Mouse (Mus musculus): ENCODE data around the gene Htatip2. TPM values are rescaled to one million over a fixed set of nuclear protein-coding genes. Genes with fewer than 3 reads are reported as not detected.
A peak's percentile ranks its signal among the peaks of the same experiment; 100 is the strongest.

The Htatip2 gene
- polyA plus RNA-seq, 1 experiment from 2014 or later: 3.2 TPM

DNA sequence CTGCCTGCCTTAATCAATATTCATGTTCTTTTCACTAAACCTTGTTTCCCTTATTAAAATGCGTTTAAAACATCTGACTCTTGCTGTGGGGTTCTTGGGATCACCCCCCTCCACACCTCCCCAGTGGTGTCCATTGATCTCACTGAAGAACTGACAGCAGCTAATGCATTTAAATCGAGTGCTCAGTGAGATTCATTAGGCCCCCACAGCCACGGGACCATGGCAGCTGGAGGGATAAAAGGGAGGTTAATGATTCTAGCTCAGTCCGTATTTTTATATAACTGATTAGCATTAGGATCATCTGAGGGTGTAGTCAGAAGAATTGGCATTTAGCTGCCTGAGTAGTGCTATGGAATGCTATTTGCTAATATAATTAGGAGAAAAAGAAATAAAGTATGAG is 60.5 kb downstream of the Htatip2 start:
- H3K4me1 ChIP-seq (ENCODE audit: control insufficient read depth, insufficient read depth, low read length): no peaks in the 10 kb centered on the region
- DNase-seq (ENCODE audit: low spot score): no peak
- H3K9me3 ChIP-seq (ENCODE audit: control insufficient read depth, low read length): no peaks in the 10 kb centered on the region
- H3K27ac ChIP-seq (ENCODE audit: low read depth, low read length): no peak overlapping the region
- H3K27me3 ChIP-seq (ENCODE audit: control insufficient read depth, insufficient read depth, low read length): no peaks in the 10 kb centered on the region
- no peaks in the 10 kb centered on the region for H3K36me3 ChIP-seq (ENCODE audit: control insufficient read depth, insufficient read depth, low read length)
- no peak overlapping the region for H3K4me2 ChIP-seq (ENCODE audit: low read depth)
- H3K9ac ChIP-seq (ENCODE audit: low read length): no peak overlapping the region
- no peak overlapping the region for H3K4me3 ChIP-seq (ENCODE audit: low read depth, low read length)
- 48% methylated on average over 4 of the region's 4 CpGs for WGBS
- ATAC-seq (ENCODE audit: insufficient read depth, low FRiP score, low TSS enrichment): peak; percentile 31; the same call in 1 of the 2 replicates

DNA sequence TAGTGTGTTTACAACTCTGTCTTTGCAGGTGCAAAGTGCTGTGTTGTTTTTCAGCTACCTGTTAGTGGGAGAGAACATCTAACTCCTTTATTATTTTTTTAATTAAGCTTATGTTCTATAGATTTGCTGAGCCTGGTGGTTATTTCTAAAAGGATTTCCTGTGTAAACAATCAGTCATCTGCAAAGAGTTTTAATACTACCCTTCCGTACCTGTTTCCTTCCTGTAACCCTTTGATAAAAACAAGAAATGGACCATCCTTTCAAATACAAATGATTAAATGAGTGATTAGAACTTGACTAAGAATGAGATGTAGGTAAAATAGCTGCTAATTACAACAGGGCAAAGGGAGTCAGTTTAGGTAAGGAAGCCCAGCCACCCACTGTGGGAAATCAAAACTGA is 62.5 kb downstream of the Htatip2 start:
- Histone ChIP-seq H3K36me3 (ENCODE audit: control insufficient read depth, insufficient read depth, low read length) (no peaks in the 10 kb centered on the region), H3K4me3 (ENCODE audit: low read depth, low read length) (no peak overlapping the region), H3K4me2 (ENCODE audit: low read depth) (no peak overlapping the region), H3K27me3 (ENCODE audit: control insufficient read depth, insufficient read depth, low read length) (no peaks in the 10 kb centered on the region), H3K27ac (ENCODE audit: low read depth, low read length) (no peak overlapping the region), H3K9me3 (ENCODE audit: control insufficient read depth, low read length) (no peaks in the 10 kb centered on the region), H3K4me1 (ENCODE audit: control insufficient read depth, insufficient read depth, low read length) (no peaks in the 10 kb centered on the region), H3K9ac (ENCODE audit: low read length) (no peak overlapping the region)
- WGBS: 100% methylated on average over 1 of the region's 1 CpGs
- ATAC-seq (ENCODE audit: insufficient read depth, low FRiP score, low TSS enrichment): no peak
- DNase-seq (ENCODE audit: low spot score): no peak

DNA sequence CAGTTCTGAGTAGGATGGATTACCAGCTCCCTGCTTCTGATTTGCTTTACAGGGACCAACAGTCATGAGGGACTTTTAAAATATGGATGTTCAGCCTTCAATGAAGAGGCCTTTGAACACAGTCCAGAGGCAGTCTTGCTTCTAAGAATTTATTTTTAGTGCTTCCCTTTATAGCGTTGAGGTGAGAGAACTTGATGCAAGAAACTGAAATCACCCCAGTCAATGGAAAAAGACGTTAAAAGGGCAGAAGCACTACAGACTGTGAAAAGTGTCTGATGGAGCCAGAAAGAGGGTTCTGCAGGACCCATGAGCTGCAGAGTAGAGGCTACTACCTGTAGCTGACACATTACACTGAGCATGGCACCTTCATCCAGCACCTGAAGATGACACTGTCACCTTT is 63.1 kb downstream of the Htatip2 start:
- DNase-seq (ENCODE audit: low spot score) (no peak), ATAC-seq (ENCODE audit: insufficient read depth, low FRiP score, low TSS enrichment) (no peak)
- no peak overlapping the region for H3K4me2 ChIP-seq (ENCODE audit: low read depth)
- H3K9me3 ChIP-seq (ENCODE audit: control insufficient read depth, low read length): no peaks in the 10 kb centered on the region
- H3K9ac ChIP-seq (ENCODE audit: low read length): no peak overlapping the region
- no peaks in the 10 kb centered on the region for H3K4me1 ChIP-seq (ENCODE audit: control insufficient read depth, insufficient read depth, low read length)
- H3K27me3 ChIP-seq (ENCODE audit: control insufficient read depth, insufficient read depth, low read length): no peaks in the 10 kb centered on the region
- H3K4me3 ChIP-seq (ENCODE audit: low read depth, low read length): no peak overlapping the region
- H3K36me3 ChIP-seq (ENCODE audit: control insufficient read depth, insufficient read depth, low read length): no peaks in the 10 kb centered on the region
- WGBS: 94% methylated on average over 2 of the region's 2 CpGs
- no peak overlapping the region for H3K27ac ChIP-seq (ENCODE audit: low read depth, low read length)

Other genes starting within 250 kb of the Htatip2 start
- gene Dbx1, start 122.3 kb upstream of the Htatip2 start, polyA plus RNA-seq (2014; fragmentation: Nextera tagmentation; extraction: Ambion mirVana): 17.2 and 18.6 TPM in 2 replicates
- gene Prmt3, start 19.2 kb downstream of the Htatip2 start, polyA plus RNA-seq (2014; fragmentation: Nextera tagmentation; extraction: Ambion mirVana): 54.8 and 55.0 TPM in 2 replicates
- gene Slc6a5, start 151.0 kb downstream of the Htatip2 start, polyA plus RNA-seq (2014; fragmentation: Nextera tagmentation; extraction: Ambion mirVana): 3.7 and 4.4 TPM in 2 replicates
- 4.9 and 5.1 TPM in 2 replicates for gene Nell1, start 215.7 kb downstream of the Htatip2 start, polyA plus RNA-seq (2014; fragmentation: Nextera tagmentation; extraction: Ambion mirVana)